Mouse (Mus musculus): ENCODE data around the gene Spint2.

The Spint2 gene

GRCm38 (mm10) chr7:29281201-29282073 lies at the start of gene Spint2:
Spint2 (minus strand) TSS chr7:29281912.
- DNase-seq (ENCODE audit: low spot score in 2 of 2) = peak; percentile 34 to 36

GRCm38 (mm10) chr7:29328984-29329383 lies 47.3 kb upstream of the Spint2 start:
- DNase-seq (ENCODE audit: low spot score in 2 of 2) = no peak

GRCm38 (mm10) chr7:29327087-29327486 lies 45.4 kb upstream of the Spint2 start:
- DNase-seq (ENCODE audit: low spot score in 2 of 2) = no peak

GRCm38 (mm10) chr7:29319337-29320307 lies 37.9 kb upstream of the Spint2 start:
- no peak for DNase-seq (ENCODE audit: low spot score in 2 of 2)

GRCm38 (mm10) chr7:29318115-29318911 lies 36.6 kb upstream of the Spint2 start:
- DNase-seq (ENCODE audit: low spot score in 2 of 2) = peak in 1 of 2 experiments; percentile 72

GRCm38 (mm10) chr7:29317558-29317957 lies 35.8 kb upstream of the Spint2 start:
- DNase-seq (ENCODE audit: low spot score in 2 of 2) = peak; percentile 77 to 88

GRCm38 (mm10) chr7:29316976-29317375 lies 35.3 kb upstream of the Spint2 start:
- DNase-seq (ENCODE audit: low spot score in 2 of 2) = peak; percentile 75 to 79

GRCm38 (mm10) chr7:29316137-29316734 lies 34.5 kb upstream of the Spint2 start:
- peak; percentile 41 to 63 for DNase-seq (ENCODE audit: low spot score in 2 of 2)

GRCm38 (mm10) chr7:29314844-29315628 lies 33.3 kb upstream of the Spint2 start:
- peak; percentile 50 to 79 for DNase-seq (ENCODE audit: low spot score in 2 of 2)

- DNase-seq (ENCODE audit: low spot score in 2 of 2) = no peak
Observed at GRCm38 (mm10) chr7:29313572-29314261, 32.0 kb upstream of the Spint2 start.

GRCm38 (mm10) chr7:29313051-29313450 lies 31.3 kb upstream of the Spint2 start:
- DNase-seq (ENCODE audit: low spot score in 2 of 2) = peak in 1 of 2 experiments; percentile 42

- no peak for DNase-seq (ENCODE audit: low spot score in 2 of 2)
Observed at GRCm38 (mm10) chr7:29309749-29310148, 28.0 kb upstream of the Spint2 start.

GRCm38 (mm10) chr7:29309221-29309721 lies 27.6 kb upstream of the Spint2 start:
- peak in 1 of 2 experiments; percentile 62 for DNase-seq (ENCODE audit: low spot score in 2 of 2)

GRCm38 (mm10) chr7:29307350-29308104 lies 25.8 kb upstream of the Spint2 start:
- DNase-seq (ENCODE audit: low spot score in 2 of 2) = peak; percentile 93 to 94

GRCm38 (mm10) chr7:29306619-29307018 lies 24.9 kb upstream of the Spint2 start:
- DNase-seq (ENCODE audit: low spot score in 2 of 2) = no peak

- no peak for DNase-seq (ENCODE audit: low spot score in 2 of 2)
Observed at GRCm38 (mm10) chr7:29306108-29306507, 24.4 kb upstream of the Spint2 start.

GRCm38 (mm10) chr7:29305263-29305988 lies 23.7 kb upstream of the Spint2 start:
- no peak for DNase-seq (ENCODE audit: low spot score in 2 of 2)
